Mouse (Mus musculus) gastrocnemius, adult 18-20 months (tissue): Measurements from ENCODE around the gene Pdgfb. TPM values are rescaled to one million over a fixed set of nuclear protein-coding genes. Genes with fewer than 3 reads are reported as not detected.
A peak's percentile ranks its signal among the peaks of the same experiment; 100 is the strongest.

ENCODE experiments used
- DNase-seq: peaks from one replicate; pipeline ENCODE4 v3.0.0; 2021; ENCODE audit warnings: low spot score
- total RNA-seq, 2 experiments: library from RNA; stranded (reverse); gene quantifications; 2 replicates each; pipeline ENCODE4 v1.2.3; 2021

Gene Pdgfb
- total RNA-seq, 2 experiments from 2014 or later = 12.9 to 22.1 TPM

- DNase-seq = no peak
Measured at GRCm38 (mm10) chr15:80035341-80035885, 20.6 kb upstream of the Pdgfb start.

DNA sequence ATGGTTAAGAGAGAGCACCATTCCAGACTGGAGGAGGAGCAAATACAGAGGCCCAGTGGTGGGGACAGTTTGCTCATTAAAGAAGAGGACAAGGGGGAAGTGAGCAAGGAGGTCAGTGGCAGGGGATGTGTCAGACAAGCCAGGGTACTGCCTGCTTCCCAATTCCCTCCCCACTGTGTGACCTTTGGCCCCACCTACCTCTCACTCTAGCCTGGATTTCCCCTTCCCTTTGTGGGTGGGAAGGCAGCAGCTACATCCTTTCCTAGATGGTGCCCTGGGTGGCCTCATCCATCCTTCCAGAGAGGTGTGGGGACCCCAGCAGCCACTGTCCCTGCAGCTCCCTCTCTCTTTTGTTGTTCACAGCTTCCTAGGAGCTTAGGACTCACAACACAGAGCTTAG is 20.1 kb upstream of the Pdgfb start:
- DNase-seq = no peak

DNA sequence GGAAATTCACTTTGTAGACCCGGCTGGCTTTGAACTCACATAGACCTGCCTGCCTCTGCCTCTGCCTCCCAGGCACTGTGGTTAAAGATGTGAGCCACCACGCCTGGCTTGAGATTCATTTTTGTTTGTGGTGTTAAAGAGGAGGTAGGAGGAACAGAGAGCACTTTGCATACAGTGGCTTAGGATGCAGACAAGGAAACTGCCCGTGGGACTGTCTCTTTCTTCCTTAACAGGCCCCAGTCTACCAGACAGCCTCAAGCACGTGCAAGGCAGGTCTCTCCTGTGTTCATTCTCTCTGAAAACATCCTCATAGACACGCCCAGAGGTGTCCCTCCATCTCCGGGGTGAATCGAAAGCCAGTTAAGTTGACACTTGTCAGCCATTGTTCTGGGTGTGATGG is 19.6 kb upstream of the Pdgfb start:
- no peak for DNase-seq

- DNase-seq = no peak
Measured at GRCm38 (mm10) chr15:80031133-80031532, 16.4 kb upstream of the Pdgfb start.

DNA sequence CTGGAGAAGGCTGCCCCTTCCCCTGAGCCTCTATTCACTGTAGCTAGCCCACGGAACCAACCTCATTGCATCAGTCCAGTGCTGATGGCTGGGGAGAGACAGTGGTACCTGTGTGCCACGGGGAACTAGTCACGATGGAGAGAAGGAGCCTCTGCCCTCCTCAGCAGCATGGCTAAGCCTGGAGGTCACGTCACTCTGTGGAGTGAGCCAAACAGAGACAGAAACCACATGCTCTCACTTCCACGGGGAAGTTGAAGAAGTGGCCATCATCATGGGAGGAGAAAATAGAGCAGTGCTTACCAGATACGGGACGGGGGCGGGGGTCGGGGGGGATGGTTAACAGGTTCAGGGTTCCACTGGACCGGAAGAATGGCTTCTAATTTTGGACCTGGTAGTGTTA is 15.6 kb upstream of the Pdgfb start:
- no peak for DNase-seq

DNA sequence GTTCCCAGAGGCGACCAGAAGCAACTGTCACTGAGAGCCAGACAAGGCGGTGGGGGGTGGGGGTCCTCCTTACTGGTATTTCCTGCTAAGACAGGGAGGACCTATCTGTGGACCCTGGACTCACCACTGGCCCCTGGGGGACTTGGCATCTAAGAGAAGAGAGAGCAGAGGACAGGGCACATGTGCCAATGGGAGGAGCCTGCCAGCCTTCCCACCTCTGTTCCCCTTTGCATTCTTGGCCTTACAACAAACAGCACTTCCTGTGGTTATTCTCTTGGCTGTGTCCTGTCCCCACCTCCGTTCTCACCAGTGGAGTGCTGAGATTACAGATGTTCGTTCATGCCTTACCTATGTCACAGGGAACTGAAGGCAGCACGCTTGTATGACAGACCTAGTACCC is 14.1 kb upstream of the Pdgfb start:
- DNase-seq = no peak

DNA sequence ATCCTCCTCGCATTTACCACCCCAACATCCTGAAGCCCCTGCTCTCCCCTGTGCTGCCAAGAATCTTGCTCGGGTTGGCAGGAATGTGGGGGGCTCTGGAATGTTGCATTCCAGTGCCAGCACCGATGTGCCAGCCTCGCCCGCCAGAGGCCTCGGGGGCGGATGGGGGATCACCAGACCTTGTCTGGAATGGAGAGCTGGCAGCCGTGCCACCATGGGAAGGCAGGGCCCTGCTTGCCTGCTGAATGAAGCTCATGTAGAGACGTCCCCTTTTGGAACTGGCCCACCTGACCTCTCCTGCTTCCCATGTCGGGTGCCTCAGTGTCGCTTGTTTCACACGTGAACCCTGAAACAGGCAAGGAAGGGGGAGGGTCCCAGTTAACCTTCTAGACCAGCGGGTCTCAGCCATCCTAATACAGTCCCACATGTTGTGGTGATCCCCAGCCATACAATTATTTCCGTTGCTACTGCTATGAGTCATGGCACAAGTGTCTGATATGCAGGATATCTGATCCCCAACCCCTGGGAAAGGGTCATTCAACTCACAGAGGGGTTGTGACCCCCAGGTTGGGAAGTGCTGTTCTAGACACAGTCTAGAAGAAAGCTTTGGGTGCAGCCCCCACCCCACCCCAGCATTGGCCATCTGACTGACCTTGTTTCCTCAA is 12.0 kb upstream of the Pdgfb start:
- DNase-seq = no peak

DNA sequence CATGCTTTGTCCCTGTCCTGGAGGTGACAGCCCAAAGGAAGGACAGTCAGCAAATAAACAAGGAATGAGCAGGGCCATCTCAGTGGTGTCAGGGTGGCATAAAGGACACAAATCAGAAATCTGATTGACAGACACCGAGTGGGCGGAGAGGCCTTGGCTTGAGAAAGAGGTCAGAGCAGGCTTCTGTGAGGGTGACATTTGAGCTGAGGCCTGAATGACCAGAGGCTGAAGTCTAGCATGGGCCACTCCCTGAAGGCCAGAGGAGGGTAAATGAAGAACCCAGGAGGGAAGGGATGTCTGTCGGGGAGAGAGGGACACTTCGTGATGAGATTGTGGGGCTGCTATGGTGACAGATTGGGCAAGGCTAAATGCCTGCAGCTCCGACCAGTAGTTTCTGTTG is 11.3 kb upstream of the Pdgfb start:
- DNase-seq = peak; percentile 69

DNA sequence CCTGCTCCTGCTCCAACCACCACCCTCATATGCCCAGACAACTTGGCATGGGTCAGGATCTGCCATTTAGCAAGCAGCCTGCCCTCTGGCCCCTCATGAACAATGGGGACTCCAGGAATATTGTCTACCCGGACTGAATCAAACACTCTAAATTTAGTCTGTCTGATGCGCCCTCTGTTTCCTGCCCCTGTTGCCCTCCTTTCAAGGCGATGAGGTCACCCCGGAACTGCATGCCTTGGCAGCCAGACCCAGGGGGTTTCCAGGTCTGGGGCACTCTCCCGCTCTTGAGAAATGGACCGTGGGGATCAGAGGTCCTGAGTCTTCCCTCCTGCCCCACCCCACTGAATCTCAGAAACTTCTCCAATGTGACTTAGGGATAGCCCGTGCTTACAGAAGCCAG is 10.8 kb upstream of the Pdgfb start:
- no peak for DNase-seq

GRCm38 (mm10) chr15:80024331-80025313 is 9.8 kb upstream of the Pdgfb start:
- peak; percentile 78 for DNase-seq

DNA sequence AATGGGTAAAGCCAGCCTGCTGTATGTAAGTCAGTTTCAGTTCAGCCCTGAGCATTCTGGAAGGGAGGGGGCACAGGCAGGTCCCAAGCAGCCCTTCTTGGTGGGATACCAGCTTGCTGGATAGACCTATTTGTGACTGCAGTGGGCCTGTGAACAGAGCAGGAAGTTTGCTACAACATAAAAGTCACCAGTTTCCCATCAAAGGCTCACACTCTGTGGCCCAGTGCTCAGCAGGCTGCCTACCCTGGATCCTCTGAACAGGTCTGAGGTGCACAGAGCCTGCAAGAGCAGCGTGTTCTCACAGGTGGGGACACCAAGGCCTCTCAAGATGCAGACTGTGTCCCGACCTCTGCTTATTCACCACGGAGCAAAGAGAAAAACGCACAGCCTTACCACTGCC is 5.7 kb upstream of the Pdgfb start:
- DNase-seq = no peak

- no peak for DNase-seq
Measured at GRCm38 (mm10) chr15:80019625-80020024, 4.8 kb upstream of the Pdgfb start.

DNA sequence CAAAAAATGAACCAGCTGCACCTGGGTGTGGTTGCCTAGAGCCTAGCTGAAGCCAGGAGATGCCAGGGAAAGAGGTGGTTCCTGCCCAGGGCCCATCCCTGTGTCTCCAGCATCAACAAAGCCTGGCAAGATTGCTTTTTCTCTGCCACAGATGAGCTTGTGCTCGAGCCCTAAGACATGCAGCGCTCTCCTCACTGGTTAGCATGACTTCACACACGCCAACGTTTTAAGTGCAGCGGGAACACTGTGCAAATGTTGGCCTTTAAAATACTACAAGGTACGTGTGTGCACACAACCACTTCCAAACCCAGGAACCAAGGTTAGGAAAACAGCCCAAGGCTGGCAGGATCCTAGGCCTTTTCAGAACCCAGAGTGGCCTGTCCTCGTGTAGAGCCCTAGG is 4.4 kb upstream of the Pdgfb start:
- no peak for DNase-seq

GRCm38 (mm10) chr15:80016563-80017301 is 2.0 kb upstream of the Pdgfb start:
- no peak for DNase-seq

- DNase-seq = no peak
Measured at GRCm38 (mm10) chr15:80015211-80015952, 605 bp upstream of the Pdgfb start.

- DNase-seq = no peak
Measured at GRCm38 (mm10) chr15:80014031-80014320, 801 bp downstream of the Pdgfb start.

- no peak for DNase-seq
Measured at GRCm38 (mm10) chr15:80013256-80014030, 1.3 kb downstream of the Pdgfb start.

- no peak for DNase-seq
Measured at GRCm38 (mm10) chr15:80012527-80013201, 2.1 kb downstream of the Pdgfb start.

- DNase-seq = no peak
Measured at GRCm38 (mm10) chr15:80011778-80012526, 2.8 kb downstream of the Pdgfb start.
